Mouse (Mus musculus): ENCODE data around the gene Hist3h2a. TPM values are rescaled to one million over a fixed set of nuclear protein-coding genes. Genes with fewer than 3 reads are reported as not detected.

Hist3h2a gene
- polyA plus RNA-seq, 1 experiment from 2014 or later, result 129 TPM

DNA sequence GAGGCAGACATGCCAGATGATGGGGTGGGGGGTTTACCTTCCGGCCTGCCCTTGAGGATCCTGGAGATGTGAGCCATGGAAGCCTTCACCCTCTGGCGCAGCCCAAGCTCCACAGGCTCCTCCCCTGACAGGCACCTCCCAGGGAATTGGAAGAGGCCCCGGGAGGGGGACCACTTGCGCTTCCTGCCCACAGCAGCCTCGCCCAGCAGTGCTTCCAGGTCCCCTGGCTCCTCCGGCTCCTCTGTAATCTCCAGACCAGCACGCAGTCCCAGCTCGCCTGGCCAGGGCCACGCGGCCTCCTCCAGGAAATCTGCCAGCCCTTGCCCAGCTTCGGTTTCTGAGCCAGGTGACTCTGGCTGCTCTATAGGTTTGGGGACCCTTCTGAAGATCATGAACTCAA is 44.7 kb downstream of the Hist3h2a start:
- WGBS, result 57% methylated on average over 11 of the region's 11 CpGs

DNA sequence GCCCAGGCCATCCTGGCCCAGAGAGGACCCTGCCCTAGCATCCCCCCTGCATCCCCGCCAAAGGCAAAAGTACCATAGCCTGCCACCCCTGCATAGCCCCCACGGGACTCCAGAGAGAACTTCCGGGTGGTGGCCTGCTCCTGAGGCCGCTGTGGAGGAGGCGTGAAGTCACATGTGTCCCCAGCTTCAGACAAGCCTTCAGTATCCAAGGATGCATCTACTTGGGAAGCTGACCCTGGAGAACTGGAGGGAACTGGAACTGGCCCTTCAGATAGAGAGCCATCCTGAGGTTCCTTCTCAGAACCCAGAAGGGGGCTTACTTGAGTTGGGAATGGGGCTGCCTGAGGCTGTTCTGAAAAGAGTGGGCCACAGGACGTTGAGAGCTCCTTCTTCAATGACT is 45.3 kb downstream of the Hist3h2a start:
- DNase-seq (no peak), ATAC-seq (ENCODE audit: low FRiP score, low TSS enrichment) (no peak)
- H3K9me3 ChIP-seq (ENCODE audit: control insufficient read depth, low read length), result no peaks in the 10 kb centered on the region
- WGBS, result 82% methylated on average over 6 of the region's 6 CpGs
- H3K9ac ChIP-seq (replicated peaks; ENCODE audit: low read length), result no peak overlapping the region
- H3K27me3 ChIP-seq (ENCODE audit: control insufficient read depth, insufficient read depth, low read length), result peaks cover 12% of the 10 kb centered on the region
- no peak overlapping the region for H3K4me3 ChIP-seq (replicated peaks; ENCODE audit: low read depth, low read length)
- no peaks in the 10 kb centered on the region for H3K36me3 ChIP-seq (ENCODE audit: control insufficient read depth, insufficient read depth, low read length)
- H3K4me1 ChIP-seq (ENCODE audit: control insufficient read depth, insufficient read depth, low read length), result no peaks in the 10 kb centered on the region
- H3K4me2 ChIP-seq (ENCODE audit: low read length), result no peak overlapping the region
- no peak overlapping the region for H3K27ac ChIP-seq (replicated peaks; ENCODE audit: low read depth, low read length)

More for the DNA sequence above, 44.7 kb downstream of the Hist3h2a start:
- Histone ChIP-seq H3K27ac (replicated peaks; ENCODE audit: low read depth, low read length) (no peak overlapping the region), H3K9me3 (ENCODE audit: control insufficient read depth, low read length) (no peaks in the 10 kb centered on the region), H3K4me3 (replicated peaks; ENCODE audit: low read depth, low read length) (no peak overlapping the region), H3K4me1 (ENCODE audit: control insufficient read depth, insufficient read depth, low read length) (no peaks in the 10 kb centered on the region), H3K36me3 (ENCODE audit: control insufficient read depth, insufficient read depth, low read length) (no peaks in the 10 kb centered on the region), H3K9ac (replicated peaks; ENCODE audit: low read length) (no peak overlapping the region), H3K27me3 (ENCODE audit: control insufficient read depth, insufficient read depth, low read length) (peaks cover 18% of the 10 kb centered on the region), H3K4me2 (ENCODE audit: low read length) (no peak overlapping the region)
- ATAC-seq (ENCODE audit: low FRiP score, low TSS enrichment) (no peak), DNase-seq (no peak)

DNA sequence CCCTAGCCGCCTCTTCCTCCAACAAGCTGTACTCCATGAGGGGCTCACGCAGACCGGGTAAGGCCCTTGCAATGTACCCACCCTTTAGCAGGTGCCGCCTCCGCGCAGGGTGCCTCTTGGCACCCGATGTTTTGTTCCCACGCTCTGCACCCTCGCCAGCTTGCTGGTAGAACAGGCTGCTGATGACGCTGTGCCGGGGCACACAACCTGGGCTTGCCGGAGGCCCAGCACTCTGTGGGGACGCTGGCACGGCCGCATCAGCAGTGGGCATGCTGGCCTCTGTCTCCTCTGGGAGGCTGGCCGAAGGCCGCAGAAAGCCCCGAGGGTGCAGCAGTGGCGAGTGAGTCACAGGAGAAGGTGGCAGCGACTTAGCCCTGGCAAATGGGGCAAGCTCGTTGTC is 46.1 kb downstream of the Hist3h2a start:
- no peak for DNase-seq
- H3K27ac ChIP-seq (replicated peaks; ENCODE audit: low read depth, low read length), result no peak overlapping the region
- no peaks in the 10 kb centered on the region for H3K36me3 ChIP-seq (ENCODE audit: control insufficient read depth, insufficient read depth, low read length)
- H3K9me3 ChIP-seq (ENCODE audit: control insufficient read depth, low read length), result no peaks in the 10 kb centered on the region
- no peak for ATAC-seq (ENCODE audit: low FRiP score, low TSS enrichment)
- peaks cover 4% of the 10 kb centered on the region; the same call in 1 of the 2 replicates for H3K27me3 ChIP-seq (ENCODE audit: control insufficient read depth, insufficient read depth, low read length)
- H3K4me1 ChIP-seq (ENCODE audit: control insufficient read depth, insufficient read depth, low read length), result no peaks in the 10 kb centered on the region
- no peak overlapping the region for H3K9ac ChIP-seq (replicated peaks; ENCODE audit: low read length)
- H3K4me2 ChIP-seq (ENCODE audit: low read length), result no peak overlapping the region
- H3K4me3 ChIP-seq (replicated peaks; ENCODE audit: low read depth, low read length), result no peak overlapping the region
- WGBS, result 92% methylated on average over 21 of the region's 21 CpGs

DNA sequence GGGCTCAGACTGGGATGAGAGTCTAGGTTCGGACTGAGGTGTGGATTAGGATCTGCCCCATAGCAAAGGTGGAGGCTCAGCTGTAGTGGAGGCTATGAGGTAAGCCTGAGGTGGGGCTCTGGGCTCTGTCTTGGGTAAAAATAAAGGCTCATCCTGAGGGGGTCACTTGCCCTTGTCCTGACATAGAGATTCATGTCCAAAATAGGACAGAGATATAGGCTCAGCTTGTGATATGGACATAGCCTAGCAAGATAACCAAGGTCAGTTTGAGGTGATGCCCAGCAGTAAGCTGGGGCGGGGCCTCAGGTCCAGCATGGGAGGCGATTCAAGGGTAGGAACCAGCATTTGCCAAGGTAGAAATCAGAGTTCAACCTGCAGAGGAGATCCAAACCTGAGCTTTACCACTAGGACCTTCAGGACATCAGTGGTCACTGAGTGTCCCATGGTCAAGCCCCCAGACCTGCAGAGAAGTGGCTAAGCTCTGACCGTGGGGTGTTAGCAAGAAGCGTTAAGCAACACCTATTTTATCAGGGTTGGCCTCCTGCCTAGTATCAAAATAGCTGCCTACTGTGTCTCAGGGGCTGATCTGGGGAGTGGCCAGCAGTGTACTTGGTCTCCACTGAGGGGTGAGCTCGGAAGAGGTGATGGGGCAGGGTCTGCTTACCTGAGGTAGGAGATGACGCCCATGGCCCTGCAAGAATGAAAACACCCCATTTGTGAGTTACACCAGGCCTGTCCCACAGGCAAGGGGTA is 48.0 kb downstream of the Hist3h2a start:
- Histone ChIP-seq H3K4me3 (replicated peaks; ENCODE audit: low read depth, low read length) (no peak overlapping the region), H3K9me3 (ENCODE audit: control insufficient read depth, low read length) (no peaks in the 10 kb centered on the region), H3K4me1 (ENCODE audit: control insufficient read depth, insufficient read depth, low read length) (no peaks in the 10 kb centered on the region), H3K27me3 (ENCODE audit: control insufficient read depth, insufficient read depth, low read length) (no peaks in the 10 kb centered on the region), H3K27ac (replicated peaks; ENCODE audit: low read depth, low read length) (no peak overlapping the region), H3K9ac (replicated peaks; ENCODE audit: low read length) (no peak overlapping the region), H3K36me3 (ENCODE audit: control insufficient read depth, insufficient read depth, low read length) (no peaks in the 10 kb centered on the region), H3K4me2 (ENCODE audit: low read length) (no peak overlapping the region)
- 82% methylated on average over 7 of the region's 7 CpGs for WGBS
- DNase-seq, result no peak
- ATAC-seq (ENCODE audit: low FRiP score, low TSS enrichment), result no peak

Small RNAs within 50 kb of the gene (microRNA-seq; reads per million reads assigned to microRNA genes)
- gene Gm44313, result not detected

Other genes with a start within 250 kb of the Hist3h2a start
- gene Olfr318, start 230.7 kb upstream of the Hist3h2a start, polyA plus RNA-seq (2014; fragmentation: Nextera tagmentation; extraction: Ambion mirVana), result not detected in 2 replicates
- gene Olfr317, start 215.5 kb upstream of the Hist3h2a start, polyA plus RNA-seq (2014; fragmentation: Nextera tagmentation; extraction: Ambion mirVana), result 0.19 and 0.25 TPM in 2 replicates
- gene Olfr316, start 202.0 kb upstream of the Hist3h2a start, polyA plus RNA-seq (2014; fragmentation: Nextera tagmentation; extraction: Ambion mirVana), result not detected in 2 replicates
- not detected in 2 replicates for gene Olfr315, start 181.5 kb upstream of the Hist3h2a start, polyA plus RNA-seq (2014; fragmentation: Nextera tagmentation; extraction: Ambion mirVana)
- not detected in 2 replicates for gene Olfr314, start 171.7 kb upstream of the Hist3h2a start, polyA plus RNA-seq (2014; fragmentation: Nextera tagmentation; extraction: Ambion mirVana)
- gene Fam183b, start 152.7 kb upstream of the Hist3h2a start, polyA plus RNA-seq (2014; fragmentation: Nextera tagmentation; extraction: Ambion mirVana), result 6.6 and 11.4 TPM in 2 replicates
- not detected in 2 replicates for gene Olfr313, start 139.7 kb upstream of the Hist3h2a start, polyA plus RNA-seq (2014; fragmentation: Nextera tagmentation; extraction: Ambion mirVana)
- not detected in 2 replicates for gene Olfr312, start 125.4 kb upstream of the Hist3h2a start, polyA plus RNA-seq (2014; fragmentation: Nextera tagmentation; extraction: Ambion mirVana)
- gene Olfr311, start 115.4 kb upstream of the Hist3h2a start, polyA plus RNA-seq (2014; fragmentation: Nextera tagmentation; extraction: Ambion mirVana), result not detected in 2 replicates
- gene Gm12258, start 107.5 kb upstream of the Hist3h2a start, polyA plus RNA-seq (2014; fragmentation: Nextera tagmentation; extraction: Ambion mirVana), result 23.7 and 26.8 TPM in 2 replicates
- 9.1 and 14.4 TPM in 2 replicates for gene 2810021J22Rik, start 87.5 kb upstream of the Hist3h2a start, polyA plus RNA-seq (2014; fragmentation: Nextera tagmentation; extraction: Ambion mirVana)
- 5.9 and 9.1 TPM in 2 replicates for gene Zfp39, start 50.5 kb upstream of the Hist3h2a start, polyA plus RNA-seq (2014; fragmentation: Nextera tagmentation; extraction: Ambion mirVana)
- gene Btnl10, start 36.8 kb upstream of the Hist3h2a start, polyA plus RNA-seq (2014; fragmentation: Nextera tagmentation; extraction: Ambion mirVana), result 0.09 TPM in 1 of 2 replicates, not detected in the other
- gene Rnf187, start 15.8 kb upstream of the Hist3h2a start, polyA plus RNA-seq (2014; fragmentation: Nextera tagmentation; extraction: Ambion mirVana), result 641 and 678 TPM in 2 replicates
- 239 and 784 TPM in 2 replicates for gene Hist3h2ba, start 5.8 kb upstream of the Hist3h2a start, polyA plus RNA-seq (2014; fragmentation: Nextera tagmentation; extraction: Ambion mirVana)
- gene Trim17, start within 50 bp of the Hist3h2a start, polyA plus RNA-seq (2014; fragmentation: Nextera tagmentation; extraction: Ambion mirVana), result 1.1 and 1.3 TPM in 2 replicates
- gene Trim11, start 23.4 kb downstream of the Hist3h2a start, polyA plus RNA-seq (2014; fragmentation: Nextera tagmentation; extraction: Ambion mirVana), result 18.6 and 20.8 TPM in 2 replicates
- gene Obscn, start 181.7 kb downstream of the Hist3h2a start, polyA plus RNA-seq (2014; fragmentation: Nextera tagmentation; extraction: Ambion mirVana), result 0.37 and 0.43 TPM in 2 replicates
- gene Iba57, start 209.1 kb downstream of the Hist3h2a start, polyA plus RNA-seq (2014; fragmentation: Nextera tagmentation; extraction: Ambion mirVana), result 3.1 and 6.3 TPM in 2 replicates
- gene Gjc2, start 228.5 kb downstream of the Hist3h2a start, polyA plus RNA-seq (2014; fragmentation: Nextera tagmentation; extraction: Ambion mirVana), result 0.18 TPM in 1 of 2 replicates, not detected in the other
- 205 and 261 TPM in 2 replicates for gene Guk1, start 237.5 kb downstream of the Hist3h2a start, polyA plus RNA-seq (2014; fragmentation: Nextera tagmentation; extraction: Ambion mirVana)
- 87.7 and 108 TPM in 2 replicates for gene Mrpl55, start 247.8 kb downstream of the Hist3h2a start, polyA plus RNA-seq (2014; fragmentation: Nextera tagmentation; extraction: Ambion mirVana)

All from midbrain, embryonic 14.5 days (tissue).